Mouse (Mus musculus): ENCODE measurements around the gene Zfp598. TPM values are rescaled to one million over a fixed set of nuclear protein-coding genes. Genes with fewer than 3 reads are reported as not detected.
A peak's percentile ranks its signal among the peaks of the same experiment; 100 is the strongest.

The Zfp598 gene
- polyA plus RNA-seq (2015; fragmentation: Nextera tagmentation; extraction: Ambion mirVana): 13.4 and 13.5 TPM in 2 replicates

DNA sequence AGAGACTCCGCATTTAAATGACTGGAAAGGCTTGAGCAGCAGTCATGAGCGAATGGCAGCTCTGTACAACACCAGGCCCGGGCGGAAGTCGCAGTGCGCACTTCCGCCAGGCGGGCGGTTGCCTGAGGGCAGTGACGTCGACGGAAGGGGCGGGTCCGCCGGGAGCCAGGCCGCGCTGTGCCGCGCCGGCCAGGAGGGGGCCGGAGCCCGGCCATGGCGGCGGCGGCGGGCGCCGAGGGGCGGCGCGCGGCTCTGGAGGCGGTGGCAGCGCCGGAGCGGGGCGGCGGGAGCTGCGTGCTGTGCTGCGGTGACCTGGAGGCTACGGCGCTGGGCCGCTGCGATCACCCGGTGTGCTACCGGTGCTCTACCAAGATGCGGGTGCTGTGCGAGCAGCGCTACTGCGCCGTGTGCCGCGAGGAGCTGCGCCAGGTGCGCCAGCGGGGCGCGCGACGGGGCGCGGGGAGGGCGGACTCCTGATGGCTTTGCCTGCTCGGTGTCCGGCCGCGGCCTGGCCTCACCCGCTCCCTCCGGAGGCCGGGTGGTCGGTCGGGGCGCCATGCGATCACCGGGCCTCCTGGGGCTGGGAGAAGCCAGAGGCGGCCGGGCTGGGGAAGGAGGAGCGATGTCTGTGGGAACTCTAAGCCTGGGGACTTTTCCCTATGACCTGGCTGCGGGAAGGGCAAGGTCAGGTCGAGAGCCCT, at the start of gene Zfp598:
TSS of gene Zfp598 (plus strand) at position 143 of the 701 bp plus-strand sequence.
- Histone ChIP-seq H3K27me3 (replicated peaks; ENCODE audit: control insufficient read depth, insufficient read depth, low read length) (no peaks in the 10 kb centered on the region), H3K9me3 (ENCODE audit: control insufficient read depth) (no peaks in the 10 kb centered on the region), H3K4me2 (replicated peaks; ENCODE audit: low read depth) (peak within 1 kb of the TSS; percentile 72), H3K4me3 (ENCODE audit: low read depth, low read length) (peak within 1 kb of the TSS; percentile 90), H3K27ac (ENCODE audit: low read depth, low read length) (peak within 1 kb of the TSS; percentile 85), H3K36me3 (ENCODE audit: control insufficient read depth, insufficient read depth) (peaks cover 5% of the 10 kb centered on the region; the same call in 1 of the 2 replicates), H3K9ac (ENCODE audit: low read depth, low read length) (peak within 1 kb of the TSS; percentile 93), H3K4me1 (replicated peaks; ENCODE audit: control insufficient read depth, insufficient read depth, low read length) (peaks cover 16% of the 10 kb centered on the region)
- ATAC-seq: peak; percentile 95
- peak; percentile 51 for TF ChIP-seq CTCF (IDR thresholded peaks at IDR 0.05; ENCODE audit: low read depth)
- under 1% methylated on average over 76 of the region's 80 CpGs for WGBS

DNA sequence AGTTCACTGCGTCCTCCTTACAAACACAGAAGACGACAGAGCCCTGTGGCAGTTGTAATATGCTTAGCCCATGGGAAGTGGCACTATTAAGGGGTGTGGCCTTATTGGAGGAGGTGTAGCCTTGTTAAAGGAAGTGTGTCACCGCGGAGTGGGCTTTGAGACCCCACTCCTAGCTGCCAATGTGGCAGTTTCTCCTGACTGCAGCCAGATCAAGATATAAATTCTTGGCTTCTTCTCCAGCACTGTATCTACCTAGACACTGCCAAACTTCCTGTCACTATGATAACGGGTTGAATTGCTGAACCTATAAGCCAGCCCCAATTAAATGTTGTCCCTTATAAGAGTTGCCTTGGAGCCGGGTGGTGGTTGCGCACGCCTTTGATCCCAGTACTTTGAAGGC, 44.0 kb upstream of the Zfp598 start:
- Histone ChIP-seq H3K27ac (ENCODE audit: low read depth, low read length) (no peak overlapping the region), H3K9me3 (ENCODE audit: control insufficient read depth) (no peaks in the 10 kb centered on the region), H3K36me3 (ENCODE audit: control insufficient read depth, insufficient read depth) (peaks cover 93% of the 10 kb centered on the region), H3K27me3 (replicated peaks; ENCODE audit: control insufficient read depth, insufficient read depth, low read length) (no peaks in the 10 kb centered on the region), H3K4me2 (replicated peaks; ENCODE audit: low read depth) (no peak overlapping the region), H3K9ac (ENCODE audit: low read depth, low read length) (no peak overlapping the region), H3K4me3 (ENCODE audit: low read depth, low read length) (no peak overlapping the region), H3K4me1 (replicated peaks; ENCODE audit: control insufficient read depth, insufficient read depth, low read length) (no peaks in the 10 kb centered on the region)
- WGBS: 93% methylated on average over 8 of the region's 8 CpGs
- no peak for ATAC-seq
- TF ChIP-seq CTCF (IDR thresholded peaks at IDR 0.05; ENCODE audit: low read depth): no peak

DNA sequence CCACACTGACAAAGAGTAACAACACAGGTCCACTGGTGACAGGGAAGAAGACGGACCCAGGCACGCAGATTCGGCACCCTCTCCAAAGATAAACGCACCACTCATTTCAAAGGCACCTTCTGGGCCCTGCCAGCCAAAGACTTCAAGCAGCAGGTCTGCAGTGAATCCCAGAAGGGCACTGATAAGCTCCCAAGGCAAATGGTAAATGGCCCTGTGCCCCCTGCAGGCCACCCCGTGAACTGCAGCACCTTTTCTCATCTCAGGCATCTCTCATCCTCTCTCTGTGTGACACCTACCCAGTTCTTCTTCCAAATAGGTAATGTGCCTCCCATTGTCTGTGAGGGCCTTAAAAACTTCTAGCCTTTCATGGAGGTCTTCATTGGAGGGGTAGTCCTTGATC, 40.8 kb upstream of the Zfp598 start:
- Histone ChIP-seq H3K9me3 (ENCODE audit: control insufficient read depth) (no peaks in the 10 kb centered on the region), H3K27ac (ENCODE audit: low read depth, low read length) (no peak overlapping the region), H3K9ac (ENCODE audit: low read depth, low read length) (no peak overlapping the region), H3K36me3 (ENCODE audit: control insufficient read depth, insufficient read depth) (peaks cover 66% of the 10 kb centered on the region), H3K4me2 (replicated peaks; ENCODE audit: low read depth) (no peak overlapping the region), H3K4me1 (replicated peaks; ENCODE audit: control insufficient read depth, insufficient read depth, low read length) (no peaks in the 10 kb centered on the region), H3K27me3 (replicated peaks; ENCODE audit: control insufficient read depth, insufficient read depth, low read length) (no peaks in the 10 kb centered on the region), H3K4me3 (ENCODE audit: low read depth, low read length) (no peak overlapping the region)
- no peak for ATAC-seq
- TF ChIP-seq CTCF (IDR thresholded peaks at IDR 0.05; ENCODE audit: low read depth): peak; percentile 94
- 44% methylated on average over 5 of the region's 5 CpGs for WGBS

DNA sequence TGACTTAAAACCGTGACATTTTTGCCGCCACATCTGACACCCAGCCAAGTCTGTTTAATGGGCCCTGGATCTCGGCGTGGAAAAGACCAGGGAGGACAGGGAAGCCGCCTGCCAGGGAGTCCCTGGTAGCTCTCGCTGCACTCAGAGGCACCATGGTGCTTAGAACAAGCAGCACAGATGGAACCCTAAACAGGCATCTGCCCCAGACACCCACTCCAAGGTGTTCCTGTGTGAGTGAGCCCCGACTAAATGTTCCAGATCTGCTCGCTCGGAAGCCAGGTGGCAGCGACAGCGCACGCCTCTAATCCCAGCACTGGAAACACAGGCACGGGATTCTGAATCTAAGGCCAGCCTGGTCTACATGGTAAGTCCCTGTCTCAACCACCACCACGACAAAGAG, 39.4 kb upstream of the Zfp598 start:
- H3K4me3 ChIP-seq (ENCODE audit: low read depth, low read length): no peak overlapping the region
- TF ChIP-seq CTCF (IDR thresholded peaks at IDR 0.05; ENCODE audit: low read depth): 0 out of 2 replicates have a peak, but pooled peaks have one; percentile 9
- no peaks in the 10 kb centered on the region for H3K4me1 ChIP-seq (replicated peaks; ENCODE audit: control insufficient read depth, insufficient read depth, low read length)
- H3K9me3 ChIP-seq (ENCODE audit: control insufficient read depth): no peaks in the 10 kb centered on the region
- H3K27me3 ChIP-seq (replicated peaks; ENCODE audit: control insufficient read depth, insufficient read depth, low read length): no peaks in the 10 kb centered on the region
- H3K36me3 ChIP-seq (ENCODE audit: control insufficient read depth, insufficient read depth): peaks cover 51% of the 10 kb centered on the region
- ATAC-seq: no peak
- H3K9ac ChIP-seq (ENCODE audit: low read depth, low read length): no peak overlapping the region
- H3K4me2 ChIP-seq (replicated peaks; ENCODE audit: low read depth): no peak overlapping the region
- WGBS: 86% methylated on average over 14 of the region's 14 CpGs
- no peak overlapping the region for H3K27ac ChIP-seq (ENCODE audit: low read depth, low read length)

DNA sequence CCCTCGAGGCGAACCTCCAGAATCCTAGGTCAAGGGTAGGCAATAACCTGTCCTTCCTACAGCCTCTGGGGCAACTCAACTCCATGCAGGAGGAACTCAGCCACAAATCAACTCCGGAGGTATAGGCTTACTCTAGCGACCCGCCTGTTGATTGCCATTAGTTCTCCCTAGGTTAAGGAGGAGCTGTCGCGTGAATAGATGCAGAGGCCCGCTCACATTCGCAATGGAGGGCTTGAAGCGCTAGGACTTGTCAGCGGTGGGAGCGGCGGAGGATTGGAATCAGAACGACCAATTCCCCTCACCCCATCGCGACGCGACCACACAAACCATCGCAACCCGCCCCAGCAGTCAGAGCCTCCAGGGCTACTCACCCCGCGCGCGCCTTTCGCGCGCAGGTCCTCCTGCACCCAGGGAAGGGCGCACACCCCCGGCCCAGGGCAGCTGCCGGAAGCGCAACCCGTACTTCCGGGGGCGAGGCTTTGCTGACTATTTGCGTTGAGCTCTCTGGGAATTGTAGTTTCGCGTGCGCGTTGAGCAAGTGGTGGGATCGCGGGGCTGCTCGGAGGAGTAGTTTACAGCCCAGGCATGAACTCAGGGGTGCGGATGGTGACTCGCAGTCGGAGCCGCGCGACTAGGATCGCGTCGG, 37.2 kb upstream of the Zfp598 start, which contains the start of the genes Tsc2 and Nthl1:
TSS of gene Tsc2 (minus strand) at position 464 of the 646 bp plus-strand sequence.
TSS of gene Nthl1 (plus strand) at position 514 of the 646 bp plus-strand sequence.
- Histone ChIP-seq H3K27me3 (replicated peaks; ENCODE audit: control insufficient read depth, insufficient read depth, low read length) (no peaks in the 10 kb centered on the region), H3K27ac (ENCODE audit: low read depth, low read length) (peak within 1 kb of the TSS; percentile 66), H3K4me2 (replicated peaks; ENCODE audit: low read depth) (peak within 1 kb of the TSS; percentile 83), H3K9me3 (ENCODE audit: control insufficient read depth) (no peaks in the 10 kb centered on the region), H3K36me3 (ENCODE audit: control insufficient read depth, insufficient read depth) (peaks cover 35% of the 10 kb centered on the region; the same call in 1 of the 2 replicates), H3K4me1 (replicated peaks; ENCODE audit: control insufficient read depth, insufficient read depth, low read length) (no peaks in the 10 kb centered on the region), H3K9ac (ENCODE audit: low read depth, low read length) (peak within 1 kb of the TSS; percentile 80), H3K4me3 (ENCODE audit: low read depth, low read length) (peak within 1 kb of the TSS; percentile 65)
- 1% methylated on average over 51 of the region's 51 CpGs for WGBS
- no peak for TF ChIP-seq CTCF (IDR thresholded peaks at IDR 0.05; ENCODE audit: low read depth)
- ATAC-seq: peak; percentile 72

DNA sequence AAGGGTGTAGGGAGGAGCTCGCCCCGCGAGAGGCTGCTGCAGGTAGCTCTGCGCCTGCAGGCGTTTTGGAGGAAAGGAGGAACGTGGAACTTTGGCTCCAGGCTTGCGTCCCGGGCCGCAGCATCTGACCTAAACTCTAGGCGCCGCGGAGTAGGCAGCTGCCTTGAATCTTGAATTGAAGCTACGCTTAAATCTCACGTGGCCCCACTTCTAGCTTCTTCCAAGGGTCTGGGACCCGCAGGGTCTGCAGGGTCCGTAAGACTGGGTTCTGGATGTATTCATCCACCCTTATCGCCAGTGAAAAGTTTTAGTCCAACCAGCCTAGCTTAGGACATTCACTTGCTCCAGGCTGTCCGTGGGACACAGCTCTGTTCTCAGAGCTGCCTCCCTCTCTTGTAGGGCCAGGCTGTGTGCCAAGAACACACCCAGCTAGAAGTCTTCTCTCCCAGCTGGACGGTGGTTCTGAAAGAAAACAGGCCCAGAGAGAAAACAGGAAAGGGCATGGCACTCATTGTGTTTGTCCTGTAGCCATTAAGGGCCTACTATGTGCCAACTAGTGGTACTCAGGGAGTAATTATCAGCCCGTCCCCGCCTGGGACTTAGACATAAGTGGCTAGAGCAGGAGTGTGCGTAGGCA, 36.6 kb upstream of the Zfp598 start:
- H3K4me2 ChIP-seq (replicated peaks; ENCODE audit: low read depth): peak overlapping the region; percentile 83
- WGBS: 9% methylated on average over 22 of the region's 22 CpGs
- H3K27ac ChIP-seq (ENCODE audit: low read depth, low read length): peak overlapping the region; percentile 66
- peak overlapping the region; percentile 65 for H3K4me3 ChIP-seq (ENCODE audit: low read depth, low read length)
- H3K9ac ChIP-seq (ENCODE audit: low read depth, low read length): peak overlapping the region; percentile 80
- H3K36me3 ChIP-seq (ENCODE audit: control insufficient read depth, insufficient read depth): peaks cover 28% of the 10 kb centered on the region; the same call in 1 of the 2 replicates
- peak; percentile 18; the same call in 1 of the 2 replicates for TF ChIP-seq CTCF (IDR thresholded peaks at IDR 0.05; ENCODE audit: low read depth)
- no peaks in the 10 kb centered on the region for H3K9me3 ChIP-seq (ENCODE audit: control insufficient read depth)
- no peaks in the 10 kb centered on the region for H3K4me1 ChIP-seq (replicated peaks; ENCODE audit: control insufficient read depth, insufficient read depth, low read length)
- ATAC-seq: peak; percentile 44
- H3K27me3 ChIP-seq (replicated peaks; ENCODE audit: control insufficient read depth, insufficient read depth, low read length): no peaks in the 10 kb centered on the region

All from intestine, postnatal 0 days (tissue).